Mouse (Mus musculus) olfactory bulb, adult 2 months (tissue): Measurements from ENCODE around the gene Tbc1d1.

ENCODE experiments used
- CTCF ChIP-seq: fragments of 200-500 bp; IDR thresholded peaks from 2 replicates; pipeline ENCODE4 v1.5.1; 2012; ENCODE audit warnings: low read depth, mild to moderate bottlenecking, low read length, moderate library complexity; ENCODE audit not compliant: insufficient read depth
- POLR2A ChIP-seq: fragments of 200-500 bp; IDR thresholded peaks from 2 replicates; pipeline ENCODE4 v1.6.1; 2012; ENCODE audit warnings: mild to moderate bottlenecking, low read depth, low read length, moderate library complexity; ENCODE audit not compliant: insufficient read depth

DNA sequence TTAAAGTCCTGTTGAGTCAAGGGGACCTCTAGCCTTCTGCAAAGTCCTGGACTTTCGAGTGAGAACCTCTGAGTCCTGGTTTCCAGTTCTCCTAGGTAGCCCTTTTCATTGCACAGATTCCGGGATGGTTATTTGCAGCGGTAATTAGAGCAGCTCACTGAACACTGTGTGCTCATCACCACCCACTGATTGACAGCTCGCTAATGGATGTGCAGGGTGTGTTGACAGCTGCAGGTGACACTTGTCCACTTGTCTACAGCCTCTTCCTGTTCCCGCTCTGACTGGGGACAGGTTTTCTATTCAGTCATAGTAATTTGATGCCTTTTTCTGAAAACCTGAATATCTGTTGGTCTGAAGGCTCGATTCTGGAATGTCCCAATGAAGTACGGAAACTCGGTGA lies 50.8 kb downstream of the Tbc1d1 start:
- TF ChIP-seq CTCF (no peak), POLR2A (no peak)
